Mouse (Mus musculus): Measurements from ENCODE around the gene Tgm1.

- no peak for TF ChIP-seq GATA1 (IDR thresholded peaks at IDR 0.05; ENCODE audit: borderline replicate concordance, low read length)
- no peak for TF ChIP-seq FLI1 (IDR thresholded peaks at IDR 0.05; ENCODE audit: low read length)
Observed at GRCm38 (mm10) chr14:55733889-55734288, 20.2 kb upstream of the Tgm1 start.

All from megakaryocyte, embryonic 14.5 days (primary cell).